Mouse (Mus musculus) gastrocnemius, postnatal 4 days (tissue): ENCODE results near the gene Cpvl. TPM values are rescaled to one million over a fixed set of nuclear protein-coding genes. Genes with fewer than 3 reads are reported as not detected.

ENCODE experiments used
- DNase-seq, 2 experiments: peaks; one replicate each; pipeline ENCODE4 v3.0.0; 2021 to 2022; ENCODE audit warnings: low spot score in 2 of 2, mixed read lengths in 2 of 2
- total RNA-seq, 2 experiments: library from RNA; stranded (reverse); gene quantifications; 2 replicates each; pipeline ENCODE4 v1.2.3; 2021

Gene Cpvl
- total RNA-seq, 2 experiments from 2014 or later = 0.17 TPM; not detected in 1

GRCm38 (mm10) chr6:53891109-53891508, 87.4 kb downstream of the Cpvl start:
- DNase-seq = no peak

GRCm38 (mm10) chr6:53884931-53885330, 93.5 kb downstream of the Cpvl start:
- DNase-seq = no peak

GRCm38 (mm10) chr6:53884496-53884895, 94.0 kb downstream of the Cpvl start:
- no peak for DNase-seq

- DNase-seq = no peak
Measured at GRCm38 (mm10) chr6:53883405-53883804, 95.1 kb downstream of the Cpvl start.

GRCm38 (mm10) chr6:53881623-53882022, 96.8 kb downstream of the Cpvl start:
- DNase-seq = no peak

- no peak for DNase-seq
Measured at GRCm38 (mm10) chr6:53881235-53881606, 97.2 kb downstream of the Cpvl start.

GRCm38 (mm10) chr6:53880530-53881234, 97.8 kb downstream of the Cpvl start:
- no peak for DNase-seq

- DNase-seq = no peak
Measured at GRCm38 (mm10) chr6:53879567-53879966, 98.9 kb downstream of the Cpvl start.

GRCm38 (mm10) chr6:53874881-53875429, 103.5 kb downstream of the Cpvl start:
- no peak for DNase-seq

- DNase-seq = no peak
Measured at GRCm38 (mm10) chr6:53871903-53872302, 106.6 kb downstream of the Cpvl start.

GRCm38 (mm10) chr6:53863011-53863410, 115.5 kb downstream of the Cpvl start:
- no peak for DNase-seq

- no peak for DNase-seq
Measured at GRCm38 (mm10) chr6:53859106-53859505, 119.4 kb downstream of the Cpvl start.

- no peak for DNase-seq
Measured at GRCm38 (mm10) chr6:53857822-53858221, 120.6 kb downstream of the Cpvl start.

GRCm38 (mm10) chr6:53856775-53857174, 121.7 kb downstream of the Cpvl start:
- DNase-seq = no peak

GRCm38 (mm10) chr6:53854971-53855856, 123.3 kb downstream of the Cpvl start:
- no peak for DNase-seq

- no peak for DNase-seq
Measured at GRCm38 (mm10) chr6:53854226-53854625, 124.2 kb downstream of the Cpvl start.

GRCm38 (mm10) chr6:53853546-53853945, 124.9 kb downstream of the Cpvl start:
- DNase-seq = no peak

GRCm38 (mm10) chr6:53844626-53845025, 133.8 kb downstream of the Cpvl start:
- no peak for DNase-seq

GRCm38 (mm10) chr6:53825213-53825612, 153.3 kb downstream of the Cpvl start:
- peak; percentile 42 to 70 for DNase-seq
